Mouse (Mus musculus) left cerebral cortex, adult 8-10 months (tissue): Measurements from ENCODE around the gene Mmrn2. TPM values are rescaled to one million over a fixed set of nuclear protein-coding genes. Genes with fewer than 3 reads are reported as not detected.

Experiments
- total RNA-seq, 4 experiments: library from RNA; stranded (reverse); gene quantifications; 2 replicates each; pipeline ENCODE4 v1.2.4; 2022

Mmrn2 gene
- total RNA-seq, 4 experiments from 2014 or later = 4.9 to 7.3 (median 5.8) TPM

Other genes with a start within 250 kb of the Mmrn2 start
- not detected for gene Npy4r, start 223.0 kb upstream of the Mmrn2 start, total RNA-seq
- gene Gprin2, start 173.8 kb upstream of the Mmrn2 start, total RNA-seq = 1 to 10 TPM; 2.9 to 3.5 (median 3.2) TPM
- under 1 TPM; 0.33 to 0.80 (median 0.52) TPM for gene Syt15, start 155.9 kb upstream of the Mmrn2 start, total RNA-seq
- gene Shld2, start 65.0 kb upstream of the Mmrn2 start, total RNA-seq = 10 to 100 TPM; 10.9 to 16.4 (median 12.1) TPM
- 100 to 1,000 TPM; 281 to 334 (median 318) TPM for gene Glud1, start 64.7 kb upstream of the Mmrn2 start, total RNA-seq
- gene Fam25c, start 20.0 kb upstream of the Mmrn2 start, total RNA-seq = 1 to 10 TPM in 1 of 4 experiments, not detected in 3; 1.3 TPM
- gene Sncg, start 676 bp upstream of the Mmrn2 start, total RNA-seq = 1 to 10 TPM; 5.4 to 7.2 (median 6.0) TPM
- 10 to 100 TPM; 35.7 to 41.7 (median 40.4) TPM for gene Bmpr1a, start 127.9 kb downstream of the Mmrn2 start, total RNA-seq
- gene 9230112D13Rik, start 147.3 kb downstream of the Mmrn2 start, total RNA-seq = not detected
- gene Ldb3, start 213.2 kb downstream of the Mmrn2 start, total RNA-seq = 1 to 10 TPM; 4.8 to 5.4 (median 5.2) TPM
- not detected for gene Opn4, start 224.7 kb downstream of the Mmrn2 start, total RNA-seq